Mouse (Mus musculus): ENCODE results near the gene Smad6.

Smad6 gene

DNA sequence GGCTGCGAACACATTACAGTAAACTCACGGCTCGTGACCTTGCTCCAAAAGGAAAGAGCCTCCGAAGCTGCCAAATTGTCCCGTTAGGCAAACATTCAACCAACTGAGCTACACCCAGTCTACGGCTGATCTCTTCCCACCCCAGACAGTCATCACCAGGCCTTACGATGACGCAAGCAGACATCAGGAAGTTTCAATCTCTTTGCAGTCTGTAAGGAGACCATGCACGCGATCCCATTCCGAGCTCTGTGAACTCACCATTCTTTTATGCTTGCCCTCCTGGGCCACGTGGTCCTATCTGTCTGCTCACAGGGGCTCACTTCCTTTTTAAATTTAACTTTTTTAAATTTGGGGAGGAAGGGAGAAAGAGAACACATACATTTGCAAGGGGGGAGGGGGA is 32.6 kb downstream of the Smad6 start:
- peak; percentile 42 for DNase-seq (ENCODE audit: low read depth, low spot score)

DNA sequence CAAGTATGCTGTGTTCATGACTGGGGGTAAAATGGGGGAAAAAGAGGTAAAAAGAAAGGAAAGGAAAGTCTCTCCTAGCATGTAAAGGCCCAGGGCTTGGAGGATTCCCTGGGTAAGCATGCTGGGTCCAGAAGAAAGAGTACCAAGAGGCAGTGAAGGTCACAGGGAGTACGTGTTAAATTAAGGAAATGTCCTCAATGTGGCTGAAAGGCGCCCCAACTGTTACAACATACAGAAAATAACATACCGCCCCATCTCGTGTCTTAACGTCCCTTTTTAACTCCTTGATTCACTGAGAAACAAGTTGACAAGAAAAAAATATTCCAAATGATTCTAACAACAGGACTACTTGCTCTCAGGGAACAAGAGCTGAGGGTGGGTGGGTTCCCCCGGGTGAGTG is 36.7 kb downstream of the Smad6 start:
- no peak for DNase-seq (ENCODE audit: low read depth, low spot score)

DNA sequence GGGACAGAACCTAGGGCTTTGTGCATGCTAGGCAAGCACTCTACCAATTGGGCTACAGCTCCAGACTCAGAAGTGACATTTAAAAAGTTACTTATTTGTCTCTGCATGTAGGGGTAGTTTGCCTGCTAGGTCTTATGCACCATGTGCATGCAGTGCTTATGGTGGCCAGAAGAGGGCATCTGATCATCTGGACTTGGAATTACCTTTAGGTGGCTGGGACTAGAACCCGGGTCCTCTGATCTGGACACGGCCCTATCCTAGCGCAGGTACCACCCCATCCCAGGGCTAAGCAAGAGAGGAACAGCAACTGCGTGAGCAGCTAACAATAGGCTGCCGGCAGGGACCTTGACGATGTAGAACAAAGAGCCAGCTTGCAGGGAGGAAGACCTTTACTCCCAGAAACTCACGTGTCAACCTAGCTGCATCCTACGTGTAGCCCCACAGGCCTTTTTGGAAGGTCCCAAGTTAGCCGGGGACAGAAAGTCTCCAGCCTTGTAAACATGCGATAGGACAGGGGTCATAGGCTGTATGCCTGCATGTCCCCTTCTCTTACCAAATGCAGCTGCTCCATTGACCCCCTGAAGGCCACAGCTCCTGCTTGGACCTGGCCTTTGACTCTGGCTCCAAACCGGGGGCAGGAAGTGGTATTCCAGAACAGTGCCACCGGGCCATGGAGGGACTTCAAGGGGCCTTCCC is 38.8 kb downstream of the Smad6 start:
- peak; percentile 28 for DNase-seq (ENCODE audit: low read depth, low spot score)

DNA sequence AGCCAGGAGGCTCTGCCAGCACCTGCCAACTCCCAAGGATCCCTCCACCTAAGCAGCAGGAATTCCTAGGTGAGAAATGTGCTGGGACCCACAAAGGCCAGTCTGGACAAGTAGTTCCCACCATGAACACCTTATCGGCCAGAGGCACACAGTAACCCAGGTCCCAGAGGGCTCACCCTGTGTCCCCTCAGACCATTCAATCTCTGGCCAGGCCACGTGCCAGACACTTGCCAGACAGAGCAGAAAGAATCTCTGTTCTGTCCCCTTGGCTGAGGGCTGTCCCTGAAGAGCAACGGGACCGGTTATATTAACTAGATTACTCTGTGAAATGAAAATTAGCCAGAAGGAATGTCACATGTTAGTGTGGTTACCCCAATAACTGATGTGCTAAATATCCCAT is 39.9 kb downstream of the Smad6 start:
- no peak for DNase-seq (ENCODE audit: low read depth, low spot score)

DNA sequence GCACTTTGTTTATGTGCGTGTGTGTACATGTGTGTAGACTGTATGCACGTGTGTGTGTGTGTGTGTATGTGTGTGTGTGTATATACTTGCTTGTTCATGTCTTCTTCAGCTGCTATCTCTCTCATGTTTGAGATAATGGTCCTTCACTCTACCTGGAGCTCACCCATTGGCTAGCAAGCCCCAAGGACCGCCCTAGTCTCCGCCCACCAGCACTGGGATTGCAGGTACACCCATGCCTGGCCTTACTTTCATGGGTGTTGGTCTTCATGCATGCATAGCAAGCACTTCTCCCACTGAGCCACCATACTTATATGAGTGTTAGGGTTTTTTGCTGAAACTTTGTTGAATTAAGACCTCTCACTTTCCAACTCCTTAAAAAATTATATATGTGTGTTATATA is 40.5 kb downstream of the Smad6 start:
- no peak for DNase-seq (ENCODE audit: low read depth, low spot score)

DNA sequence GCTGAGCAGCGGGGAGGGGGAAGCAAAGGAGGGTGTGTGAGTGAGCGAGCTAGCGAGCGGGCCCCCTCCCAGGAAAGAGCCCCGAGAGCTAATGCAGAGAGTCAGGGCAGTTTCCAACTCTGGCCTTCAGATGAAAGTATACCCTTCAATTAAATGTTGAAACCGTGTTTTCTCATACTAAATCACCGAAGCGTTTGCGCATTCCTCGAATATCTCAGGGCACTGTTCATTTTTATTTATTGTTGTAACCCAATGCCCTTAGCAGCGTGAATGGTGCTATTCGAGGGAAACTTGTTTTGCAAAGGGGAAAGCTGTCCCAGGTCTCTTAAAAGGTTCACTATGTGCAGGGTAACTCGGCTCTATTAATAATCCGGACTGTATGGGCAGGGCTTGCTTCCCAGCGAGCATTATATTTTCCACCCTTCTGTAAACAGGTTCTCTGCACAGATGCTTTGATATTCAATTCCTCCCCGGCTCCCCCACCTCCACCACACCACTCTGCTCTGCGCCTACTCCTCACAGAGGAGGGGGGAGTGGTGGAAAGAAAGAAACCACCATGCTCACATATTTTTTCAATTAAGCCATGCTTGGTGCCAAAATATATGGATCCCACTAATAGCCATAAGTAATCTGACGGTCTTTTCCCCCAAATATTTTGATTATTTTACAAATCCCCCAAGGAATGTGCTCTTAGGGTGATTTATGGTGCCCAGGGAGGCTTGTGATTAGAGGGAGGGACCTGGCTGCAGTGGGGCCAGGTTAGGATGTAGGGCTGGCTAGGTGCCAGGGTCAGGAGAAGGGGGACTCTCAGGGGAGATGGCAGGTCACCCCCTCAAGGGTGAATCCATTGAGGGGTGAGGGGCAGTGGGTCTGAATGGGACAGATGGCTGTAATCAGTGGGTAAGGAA is 41.4 kb downstream of the Smad6 start:
- no peak for DNase-seq (ENCODE audit: low read depth, low spot score)

DNA sequence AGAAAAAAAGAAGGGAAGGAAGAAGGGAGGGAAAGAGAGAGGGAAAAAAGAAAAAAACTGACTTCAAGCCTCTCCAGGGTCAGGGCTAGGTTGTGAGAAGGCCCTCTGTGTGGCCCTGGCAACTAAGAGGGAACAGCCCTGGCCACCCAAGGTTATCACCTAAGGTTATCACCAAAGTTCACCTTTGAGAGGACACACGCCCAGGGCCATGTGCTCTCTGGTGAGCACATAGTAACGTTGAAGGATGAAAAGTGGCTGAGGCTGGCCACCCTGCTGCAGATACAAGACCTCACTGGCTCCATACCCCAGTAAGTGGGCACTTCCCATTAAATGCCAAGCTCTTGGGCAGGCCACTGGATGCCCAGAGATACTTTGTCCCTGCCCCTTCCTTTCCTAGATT is 42.6 kb downstream of the Smad6 start:
- DNase-seq (ENCODE audit: low read depth, low spot score), result no peak

DNA sequence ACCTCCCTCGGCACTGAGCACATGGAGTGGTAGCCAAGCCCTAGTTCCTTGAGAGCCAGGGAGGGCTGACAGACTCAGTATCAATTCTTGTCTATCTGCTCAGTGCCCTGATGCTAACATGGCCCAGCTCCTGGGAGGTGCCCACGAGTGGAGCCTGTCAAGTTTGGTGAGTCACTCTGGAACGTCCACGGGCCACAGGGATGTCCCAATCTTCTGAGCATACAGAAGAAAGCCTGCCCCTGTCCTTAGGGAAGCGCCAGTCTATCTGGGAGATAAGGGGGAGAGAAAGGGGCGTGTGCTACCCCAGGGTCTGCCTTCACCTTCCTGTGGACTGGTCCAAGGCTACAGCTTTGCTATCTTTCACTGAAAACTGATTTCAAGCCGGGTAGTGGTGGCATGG is 43.2 kb downstream of the Smad6 start:
- no peak for DNase-seq (ENCODE audit: low read depth, low spot score)

DNA sequence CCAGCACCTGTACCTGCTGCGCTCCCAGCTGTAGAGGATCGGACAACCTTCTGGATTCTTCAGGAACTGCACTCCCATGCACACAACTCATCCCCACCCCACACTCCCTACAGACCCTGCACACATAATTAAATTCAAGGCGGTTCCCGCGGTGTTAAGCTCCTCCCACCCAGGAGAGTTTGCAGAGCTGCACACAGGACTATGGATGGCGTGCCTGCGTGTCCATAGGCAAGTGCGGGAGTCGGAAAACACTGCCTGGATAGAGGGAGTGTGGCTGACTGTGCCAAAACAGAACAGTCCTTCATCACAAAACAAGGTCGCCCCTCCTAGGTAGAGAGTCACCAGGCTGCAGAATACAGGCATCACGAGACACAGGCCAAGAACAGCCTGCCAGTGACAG is 45.9 kb downstream of the Smad6 start:
- DNase-seq (ENCODE audit: low read depth, low spot score), result no peak

DNA sequence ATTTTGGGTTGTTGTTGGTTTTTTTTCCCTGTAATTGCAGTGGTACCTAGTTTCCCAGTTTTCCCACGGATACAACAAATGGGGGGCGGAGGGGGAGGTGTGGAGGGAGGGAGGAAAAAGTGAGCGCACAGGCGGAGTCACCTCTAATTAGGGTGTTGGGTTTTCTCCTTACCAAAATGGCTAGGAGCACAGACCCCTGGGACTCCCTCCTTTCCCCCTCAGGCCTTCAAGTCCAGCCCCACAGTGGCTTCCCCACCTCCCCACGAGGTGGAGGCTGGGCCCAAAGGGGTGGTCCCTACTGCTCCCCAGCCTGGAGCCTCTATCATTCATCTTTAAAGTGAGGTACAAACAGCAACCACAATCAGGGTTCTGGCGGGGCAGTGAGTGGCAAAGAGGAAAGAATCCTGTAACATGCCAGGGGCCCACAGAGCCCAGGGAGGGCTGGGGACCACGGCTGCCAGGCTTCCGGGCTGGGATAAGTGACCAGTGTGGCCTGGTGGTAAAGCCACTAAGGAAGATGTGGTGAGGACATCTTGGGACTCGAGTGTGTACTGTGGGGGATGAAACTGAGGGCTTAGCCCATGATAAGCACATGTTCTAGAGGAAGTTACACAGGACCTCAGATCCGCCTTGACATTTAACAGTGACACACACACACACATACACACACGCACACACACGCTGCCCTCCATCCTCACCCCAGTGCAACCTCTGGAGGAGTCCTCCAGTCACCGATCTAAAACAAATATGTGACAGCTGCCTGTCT is 47.4 kb downstream of the Smad6 start:
- no peak for DNase-seq (ENCODE audit: low read depth, low spot score)

DNA sequence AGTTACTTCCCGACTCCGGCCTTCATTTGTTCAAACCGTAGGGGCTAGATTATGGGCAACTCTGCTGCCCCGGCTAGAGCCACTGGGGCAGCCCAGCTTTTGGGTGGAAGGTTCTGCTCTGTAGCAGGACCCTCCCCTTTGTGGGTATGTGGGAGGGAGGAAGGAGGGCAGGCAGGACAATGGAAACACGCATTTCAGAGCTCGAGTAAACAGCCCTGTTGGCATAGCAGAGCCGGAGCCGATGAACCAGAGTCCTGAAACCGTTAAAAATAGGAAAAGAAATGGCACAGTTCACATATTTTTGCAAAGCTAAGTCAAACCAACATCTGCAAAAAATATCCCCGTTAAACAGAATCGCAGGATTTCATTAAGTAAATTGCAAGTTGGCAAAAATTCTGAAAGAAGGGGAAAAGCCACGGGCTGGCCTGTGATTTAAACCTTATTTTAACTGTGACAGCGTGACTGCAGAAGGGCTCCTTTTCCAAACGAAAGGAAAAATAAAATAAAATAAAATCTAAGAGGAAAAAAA is 48.1 kb downstream of the Smad6 start:
- no peak for DNase-seq (ENCODE audit: low read depth, low spot score)

DNA sequence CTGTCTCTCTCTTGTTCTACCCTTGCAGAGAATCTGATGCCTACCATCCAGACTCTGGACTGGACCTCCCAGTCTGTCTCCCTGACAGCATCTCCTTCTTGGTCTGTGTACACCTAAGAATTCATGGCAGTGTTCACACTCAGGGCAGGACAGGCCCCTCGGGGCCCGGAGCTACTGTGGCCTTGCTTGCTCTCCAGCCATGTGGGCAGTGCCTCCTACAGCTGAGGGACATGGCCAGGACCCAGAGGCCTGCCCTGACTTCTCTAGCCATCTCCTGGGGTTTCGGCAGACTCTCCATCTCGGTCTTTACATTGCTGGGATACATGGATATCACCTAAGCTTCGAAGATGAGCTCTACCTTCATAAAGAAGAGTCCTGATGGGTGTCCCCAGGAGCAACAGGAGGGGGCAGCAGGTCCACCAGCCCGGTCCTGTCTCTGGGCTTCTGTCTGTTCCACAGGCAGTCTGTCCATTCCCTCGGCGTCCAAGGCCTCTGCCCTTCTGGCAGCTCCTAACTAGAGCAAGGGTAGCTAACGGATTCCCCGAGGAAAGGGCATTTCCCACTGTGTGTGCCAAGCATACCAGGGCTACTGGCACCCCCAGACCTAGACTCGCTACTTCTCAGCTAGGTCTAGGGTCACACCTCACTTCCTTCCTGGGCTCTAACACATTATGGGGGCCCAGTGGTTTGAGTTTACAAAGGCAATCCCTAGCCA is 49.1 kb downstream of the Smad6 start:
- DNase-seq (ENCODE audit: low read depth, low spot score), result no peak

DNA sequence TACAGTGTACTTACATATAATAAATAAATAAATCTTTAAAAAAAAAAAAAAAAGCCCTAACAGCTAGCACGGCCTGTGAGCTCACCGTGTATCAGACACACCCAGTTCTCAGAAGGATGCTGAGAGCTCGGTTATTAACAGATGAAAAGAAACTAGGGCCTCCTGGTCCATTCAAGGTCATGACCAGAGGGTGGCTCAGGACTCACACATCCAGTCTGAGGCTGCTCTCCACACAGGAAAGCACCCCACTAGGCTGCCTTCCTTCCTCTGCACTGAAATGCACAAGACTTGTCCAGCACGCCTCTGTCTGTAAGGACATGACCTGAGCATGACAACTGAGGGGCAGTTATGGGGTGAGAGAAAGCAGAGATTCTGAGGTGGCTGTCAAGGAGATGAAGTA is 50.3 kb downstream of the Smad6 start:
- no peak for DNase-seq (ENCODE audit: low read depth, low spot score)

DNA sequence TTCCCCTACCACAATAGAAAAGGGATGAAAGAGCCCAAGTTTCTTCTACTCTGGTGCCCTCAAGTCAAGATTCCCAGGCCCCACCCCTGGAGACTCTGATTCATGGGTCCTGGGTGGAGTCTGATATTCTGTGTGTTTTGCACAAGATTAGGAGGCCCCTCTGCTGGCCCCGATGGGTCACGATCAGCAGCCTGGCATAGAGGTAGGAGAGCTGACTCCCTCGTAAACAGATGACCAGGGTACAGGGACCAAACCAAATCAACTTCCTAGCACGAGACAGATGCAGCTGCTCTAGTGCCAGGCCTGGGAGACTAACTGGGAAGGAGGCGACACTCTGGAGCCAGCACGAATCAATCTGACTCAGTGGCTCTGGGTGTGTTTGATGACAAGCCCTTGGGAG is 51.0 kb downstream of the Smad6 start:
- no peak for DNase-seq (ENCODE audit: low read depth, low spot score)

DNA sequence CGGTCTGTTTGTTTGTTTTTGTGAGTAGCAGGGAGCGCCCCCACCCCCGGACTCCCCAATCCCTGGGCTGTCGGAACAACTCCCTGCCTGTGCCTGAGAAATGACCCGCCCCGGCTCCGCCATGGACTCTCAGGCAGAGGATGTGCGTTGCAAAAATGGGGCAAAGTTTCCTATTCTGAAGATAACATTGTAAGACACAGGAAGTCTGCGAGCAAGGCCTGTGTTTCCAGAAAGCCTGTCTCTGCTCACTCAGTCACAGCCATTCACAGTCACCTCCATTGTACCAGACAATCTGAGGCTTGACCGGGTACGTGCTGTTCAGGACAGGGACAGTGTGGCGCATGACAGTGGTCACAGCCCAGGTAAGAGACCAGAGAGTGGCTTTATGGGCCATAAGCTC is 51.5 kb downstream of the Smad6 start:
- DNase-seq (ENCODE audit: low read depth, low spot score), result no peak

DNA sequence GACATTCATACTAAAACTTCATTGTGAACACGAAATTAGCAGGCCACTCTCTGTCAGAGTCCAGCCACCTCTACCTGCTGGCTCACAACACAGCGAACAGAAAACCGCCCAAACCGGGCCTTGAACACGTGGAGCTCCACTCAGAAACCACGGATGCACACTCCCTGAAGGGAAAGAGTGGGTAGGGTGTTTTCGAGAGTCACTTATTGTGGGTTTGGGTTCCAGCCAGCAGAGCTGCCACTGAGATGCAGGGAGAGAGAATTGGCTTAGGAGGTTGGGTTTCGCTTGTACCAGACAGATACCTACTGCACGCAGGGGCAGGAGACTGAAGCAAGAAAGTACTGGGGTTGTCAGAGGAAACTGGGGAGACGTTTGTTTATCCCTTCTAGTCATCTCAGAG is 52.4 kb downstream of the Smad6 start:
- DNase-seq (ENCODE audit: low read depth, low spot score), result no peak

DNA sequence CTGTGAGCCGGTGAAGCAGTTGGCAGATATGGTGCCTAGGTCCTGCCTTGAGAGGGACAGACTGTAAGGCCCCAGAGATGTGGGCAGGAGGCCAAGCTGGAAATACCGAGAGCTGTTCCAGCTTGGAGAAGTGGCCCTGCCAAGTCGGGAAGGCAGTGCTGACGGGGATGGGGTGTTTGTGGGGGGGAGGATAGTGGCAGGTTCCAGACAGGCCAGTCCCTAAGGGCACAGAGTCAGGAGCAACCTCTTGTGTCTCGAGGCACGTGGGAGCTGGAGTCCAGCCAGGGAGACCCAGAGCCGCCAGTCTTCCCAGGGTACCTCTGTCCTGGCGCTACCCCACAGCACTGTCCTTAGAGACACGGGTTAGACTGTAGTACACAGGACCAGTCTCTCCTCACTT is 53.3 kb downstream of the Smad6 start:
- DNase-seq (ENCODE audit: low read depth, low spot score), result no peak

DNA sequence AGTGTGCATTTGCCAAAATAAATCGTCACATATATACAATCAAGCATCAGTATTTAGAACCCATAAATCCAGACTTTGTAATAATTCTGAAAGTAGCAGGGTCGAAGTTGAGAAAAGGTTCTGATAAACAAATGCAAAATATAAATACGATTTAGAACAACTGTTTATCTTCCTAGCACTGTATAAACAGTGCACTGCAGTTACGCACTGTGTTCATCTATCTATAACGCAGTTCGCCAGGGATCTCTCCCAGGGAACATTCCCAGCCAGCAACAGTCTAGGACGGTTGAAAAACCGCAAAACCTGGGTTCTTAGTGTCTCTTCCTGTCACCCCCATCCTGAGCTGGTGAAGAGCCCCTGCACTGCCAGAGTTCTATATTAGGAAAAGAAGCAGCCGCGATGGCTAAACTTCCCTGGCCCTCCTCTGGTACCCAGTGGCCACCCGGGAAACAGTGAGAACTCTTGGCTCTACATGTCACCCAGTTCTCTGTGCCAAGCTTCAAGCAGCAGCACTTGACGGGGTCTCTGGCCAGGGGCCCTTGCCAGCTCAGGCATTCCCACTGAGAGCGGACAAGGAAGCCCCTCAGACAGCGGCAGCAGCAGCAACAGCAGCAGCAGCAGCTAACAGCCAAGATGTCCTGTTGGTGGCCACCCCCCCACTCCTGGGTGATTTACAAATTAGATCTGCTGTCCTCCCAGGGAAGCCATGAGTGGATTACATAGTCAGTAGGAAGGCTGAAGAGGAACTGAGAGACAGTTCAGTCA is 54.3 kb downstream of the Smad6 start:
- DNase-seq (ENCODE audit: low read depth, low spot score), result no peak

DNA sequence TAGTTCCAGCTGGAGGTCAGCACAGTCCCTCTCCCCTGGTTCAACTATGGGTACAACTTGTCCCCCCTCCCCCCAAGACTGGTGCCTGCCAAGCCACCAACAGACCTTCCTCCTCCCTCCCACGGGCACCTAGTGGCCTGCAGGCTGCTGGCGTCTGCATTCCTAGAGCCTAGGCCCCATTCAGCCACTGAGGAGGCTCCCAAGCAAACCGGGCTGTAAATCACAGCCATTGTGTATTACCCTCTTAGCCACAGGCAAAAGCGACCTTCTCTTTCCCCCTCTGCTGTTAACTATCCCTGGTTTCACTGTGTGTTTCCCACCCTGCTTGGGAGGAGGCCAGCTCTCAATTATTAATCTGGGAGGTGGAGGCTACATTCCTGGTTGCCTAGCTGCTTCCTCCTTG is 56.3 kb downstream of the Smad6 start:
- DNase-seq (ENCODE audit: low read depth, low spot score), result no peak

DNA sequence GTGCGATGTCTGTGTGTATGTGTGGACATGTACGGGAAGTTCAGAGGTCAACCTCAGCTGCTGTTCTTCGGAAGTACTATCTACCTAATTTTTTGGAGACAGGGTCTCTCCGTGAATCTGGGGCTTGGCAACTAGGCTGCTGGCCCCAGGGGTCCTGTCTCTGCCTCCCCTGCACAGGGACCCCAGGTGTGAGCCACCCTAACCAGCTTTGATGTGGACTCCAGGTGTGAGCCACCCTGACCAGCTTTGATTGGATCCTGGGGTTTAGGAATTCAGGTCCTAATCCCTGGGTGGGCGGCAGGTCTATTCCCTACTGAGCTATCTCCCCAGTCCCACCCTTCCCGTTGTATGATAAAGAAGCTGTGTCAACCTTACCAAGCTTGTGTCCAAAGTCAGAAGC is 60.0 kb downstream of the Smad6 start:
- no peak for DNase-seq (ENCODE audit: low read depth, low spot score)

DNA sequence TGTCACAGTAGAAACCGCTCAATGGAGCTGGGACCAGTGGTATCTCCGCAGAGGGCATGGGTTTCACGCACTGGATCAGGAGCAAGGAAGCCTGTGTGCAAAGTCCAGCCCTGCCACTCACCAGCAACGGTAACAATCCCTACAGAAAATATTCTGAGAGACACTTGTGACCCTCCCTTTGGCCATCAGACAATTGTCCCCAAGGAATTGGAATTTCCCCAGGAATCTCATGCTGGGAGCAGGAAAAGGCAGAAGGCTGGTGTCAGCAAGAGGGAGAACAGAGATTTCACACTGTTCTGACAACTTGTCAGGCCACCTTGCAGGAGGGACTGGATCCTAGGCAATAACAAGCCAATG is 61.1 kb downstream of the Smad6 start:
- no peak for DNase-seq (ENCODE audit: low read depth, low spot score)
